Mouse (Mus musculus): ENCODE measurements at regions not wholly inside any gene's neighbourhood (a gene's known extent, or its start where the extent isn't known, plus 50 kb on each side); places are given as distances from the start of the nearest gene placed in this dataset.

GRCm38 (mm10) chr11:64812408-64812807 lies 166.4 kb upstream of the Elac2 start:
- no peak for ATAC-seq (replicated peaks; ENCODE audit: insufficient number of reproducible peaks, low FRiP score, low TSS enrichment, low read depth)
- Histone ChIP-seq H3K27me3 (ENCODE audit: control insufficient read depth, insufficient read depth, low read length) (no peaks in the 10 kb centered on the region), H3K9me3 (replicated peaks; ENCODE audit: control insufficient read depth, low read length) (no peaks in the 10 kb centered on the region), H3K27ac (replicated peaks; ENCODE audit: low read depth, low read length) (no peak overlapping the region), H3K4me3 (ENCODE audit: low read depth, low read length) (no peak overlapping the region), H3K36me3 (replicated peaks; ENCODE audit: control insufficient read depth, insufficient read depth, low read depth, low read length) (no peaks in the 10 kb centered on the region), H3K4me2 (ENCODE audit: low read depth, low read length) (no peak overlapping the region), H3K4me1 (ENCODE audit: control insufficient read depth, insufficient read depth, low read length) (no peaks in the 10 kb centered on the region), H3K9ac (replicated peaks; ENCODE audit: low read length) (no peak overlapping the region)
- no peak for DNase-seq (ENCODE audit: low spot score)
- 66% methylated on average over 6 of the region's 6 CpGs for WGBS

- Histone ChIP-seq H3K4me2 (ENCODE audit: low read depth, low read length) (no peak overlapping the region), H3K4me3 (ENCODE audit: low read depth, low read length) (no peak overlapping the region)
- 63% methylated on average over 5 of the region's 5 CpGs for WGBS
Observed at GRCm38 (mm10) chr11:64829429-64829828, 149.4 kb upstream of the Elac2 start.

GRCm38 (mm10) chr11:64832453-64832852 lies 146.4 kb upstream of the Elac2 start:
- 58% methylated on average over 5 of the region's 5 CpGs for WGBS

More at GRCm38 (mm10) chr11:64829429-64829828, 149.4 kb upstream of the Elac2 start:
- H3K27ac ChIP-seq (replicated peaks; ENCODE audit: low read depth, low read length) = no peak overlapping the region
- ATAC-seq (replicated peaks; ENCODE audit: insufficient number of reproducible peaks, low FRiP score, low TSS enrichment, low read depth) = no peak
- DNase-seq (ENCODE audit: low spot score) = no peak
- H3K36me3 ChIP-seq (replicated peaks; ENCODE audit: control insufficient read depth, insufficient read depth, low read depth, low read length) = no peaks in the 10 kb centered on the region
- no peaks in the 10 kb centered on the region for H3K27me3 ChIP-seq (ENCODE audit: control insufficient read depth, insufficient read depth, low read length)
- no peaks in the 10 kb centered on the region for H3K9me3 ChIP-seq (replicated peaks; ENCODE audit: control insufficient read depth, low read length)
- H3K9ac ChIP-seq (replicated peaks; ENCODE audit: low read length) = no peak overlapping the region
- H3K4me1 ChIP-seq (ENCODE audit: control insufficient read depth, insufficient read depth, low read length) = no peaks in the 10 kb centered on the region

GRCm38 (mm10) chr11:64833786-64834185 lies 145.1 kb upstream of the Elac2 start:
- ATAC-seq (replicated peaks; ENCODE audit: insufficient number of reproducible peaks, low FRiP score, low TSS enrichment, low read depth) = no peak
- H3K9ac ChIP-seq (replicated peaks; ENCODE audit: low read length) = no peak overlapping the region
- no peaks in the 10 kb centered on the region for H3K36me3 ChIP-seq (replicated peaks; ENCODE audit: control insufficient read depth, insufficient read depth, low read depth, low read length)
- H3K4me3 ChIP-seq (ENCODE audit: low read depth, low read length) = no peak overlapping the region
- peak; percentile 38 for DNase-seq (ENCODE audit: low spot score)
- 56% methylated on average over 3 of the region's 3 CpGs for WGBS
- no peaks in the 10 kb centered on the region for H3K9me3 ChIP-seq (replicated peaks; ENCODE audit: control insufficient read depth, low read length)
- no peaks in the 10 kb centered on the region for H3K4me1 ChIP-seq (ENCODE audit: control insufficient read depth, insufficient read depth, low read length)
- no peaks in the 10 kb centered on the region for H3K27me3 ChIP-seq (ENCODE audit: control insufficient read depth, insufficient read depth, low read length)
- no peak overlapping the region for H3K27ac ChIP-seq (replicated peaks; ENCODE audit: low read depth, low read length)
- H3K4me2 ChIP-seq (ENCODE audit: low read depth, low read length) = no peak overlapping the region

More at GRCm38 (mm10) chr11:64832453-64832852, 146.4 kb upstream of the Elac2 start:
- Histone ChIP-seq H3K9ac (replicated peaks; ENCODE audit: low read length) (no peak overlapping the region), H3K27ac (replicated peaks; ENCODE audit: low read depth, low read length) (no peak overlapping the region), H3K27me3 (ENCODE audit: control insufficient read depth, insufficient read depth, low read length) (no peaks in the 10 kb centered on the region), H3K9me3 (replicated peaks; ENCODE audit: control insufficient read depth, low read length) (no peaks in the 10 kb centered on the region), H3K36me3 (replicated peaks; ENCODE audit: control insufficient read depth, insufficient read depth, low read depth, low read length) (no peaks in the 10 kb centered on the region), H3K4me3 (ENCODE audit: low read depth, low read length) (no peak overlapping the region), H3K4me1 (ENCODE audit: control insufficient read depth, insufficient read depth, low read length) (no peaks in the 10 kb centered on the region), H3K4me2 (ENCODE audit: low read depth, low read length) (no peak overlapping the region)
- ATAC-seq (replicated peaks; ENCODE audit: insufficient number of reproducible peaks, low FRiP score, low TSS enrichment, low read depth) = no peak
- DNase-seq (ENCODE audit: low spot score) = peak; percentile 23

- no peaks in the 10 kb centered on the region for H3K9me3 ChIP-seq (replicated peaks; ENCODE audit: control insufficient read depth, low read length)
- DNase-seq (ENCODE audit: low spot score) (no peak), ATAC-seq (replicated peaks; ENCODE audit: insufficient number of reproducible peaks, low FRiP score, low TSS enrichment, low read depth) (no peak)
- no peaks in the 10 kb centered on the region for H3K36me3 ChIP-seq (replicated peaks; ENCODE audit: control insufficient read depth, insufficient read depth, low read depth, low read length)
- H3K27ac ChIP-seq (replicated peaks; ENCODE audit: low read depth, low read length) = no peak overlapping the region
- no peak overlapping the region for H3K9ac ChIP-seq (replicated peaks; ENCODE audit: low read length)
- WGBS = 80% methylated on average over 8 of the region's 8 CpGs
- H3K4me3 ChIP-seq (ENCODE audit: low read depth, low read length) = no peak overlapping the region
- no peaks in the 10 kb centered on the region for H3K4me1 ChIP-seq (ENCODE audit: control insufficient read depth, insufficient read depth, low read length)
- H3K27me3 ChIP-seq (ENCODE audit: control insufficient read depth, insufficient read depth, low read length) = no peaks in the 10 kb centered on the region
- H3K4me2 ChIP-seq (ENCODE audit: low read depth, low read length) = no peak overlapping the region
Observed at GRCm38 (mm10) chr11:64836771-64837170, 142.1 kb upstream of the Elac2 start.

- no peaks in the 10 kb centered on the region for H3K4me1 ChIP-seq (ENCODE audit: control insufficient read depth, insufficient read depth, low read length)
- DNase-seq (ENCODE audit: low spot score) (no peak), ATAC-seq (replicated peaks; ENCODE audit: insufficient number of reproducible peaks, low FRiP score, low TSS enrichment, low read depth) (no peak)
- H3K9ac ChIP-seq (replicated peaks; ENCODE audit: low read length) = no peak overlapping the region
- no peak overlapping the region for H3K4me3 ChIP-seq (ENCODE audit: low read depth, low read length)
- H3K27ac ChIP-seq (replicated peaks; ENCODE audit: low read depth, low read length) = no peak overlapping the region
- H3K9me3 ChIP-seq (replicated peaks; ENCODE audit: control insufficient read depth, low read length) = no peaks in the 10 kb centered on the region
- no peak overlapping the region for H3K4me2 ChIP-seq (ENCODE audit: low read depth, low read length)
- no peaks in the 10 kb centered on the region for H3K36me3 ChIP-seq (replicated peaks; ENCODE audit: control insufficient read depth, insufficient read depth, low read depth, low read length)
- no peaks in the 10 kb centered on the region for H3K27me3 ChIP-seq (ENCODE audit: control insufficient read depth, insufficient read depth, low read length)
- 91% methylated on average over 2 of the region's 2 CpGs for WGBS
Observed at GRCm38 (mm10) chr11:64841092-64841491, 137.7 kb upstream of the Elac2 start.

GRCm38 (mm10) chr11:64842775-64843530 lies 135.9 kb upstream of the Elac2 start:
- H3K9ac ChIP-seq (replicated peaks; ENCODE audit: low read length) = no peak overlapping the region
- no peaks in the 10 kb centered on the region for H3K4me1 ChIP-seq (ENCODE audit: control insufficient read depth, insufficient read depth, low read length)
- no peaks in the 10 kb centered on the region for H3K27me3 ChIP-seq (ENCODE audit: control insufficient read depth, insufficient read depth, low read length)
- no peak overlapping the region for H3K4me3 ChIP-seq (ENCODE audit: low read depth, low read length)
- no peak overlapping the region for H3K4me2 ChIP-seq (ENCODE audit: low read depth, low read length)
- no peak overlapping the region for H3K27ac ChIP-seq (replicated peaks; ENCODE audit: low read depth, low read length)
- no peaks in the 10 kb centered on the region for H3K36me3 ChIP-seq (replicated peaks; ENCODE audit: control insufficient read depth, insufficient read depth, low read depth, low read length)
- DNase-seq (ENCODE audit: low spot score) (peak; percentile 23), ATAC-seq (replicated peaks; ENCODE audit: insufficient number of reproducible peaks, low FRiP score, low TSS enrichment, low read depth) (no peak)
- H3K9me3 ChIP-seq (replicated peaks; ENCODE audit: control insufficient read depth, low read length) = no peaks in the 10 kb centered on the region
- WGBS = 45% methylated on average over 18 of the region's 18 CpGs

- ATAC-seq (replicated peaks; ENCODE audit: insufficient number of reproducible peaks, low FRiP score, low TSS enrichment, low read depth) = no peak
- Histone ChIP-seq H3K9ac (replicated peaks; ENCODE audit: low read length) (no peak overlapping the region), H3K4me2 (ENCODE audit: low read depth, low read length) (no peak overlapping the region), H3K4me3 (ENCODE audit: low read depth, low read length) (no peak overlapping the region), H3K4me1 (ENCODE audit: control insufficient read depth, insufficient read depth, low read length) (no peaks in the 10 kb centered on the region), H3K27me3 (ENCODE audit: control insufficient read depth, insufficient read depth, low read length) (no peaks in the 10 kb centered on the region), H3K9me3 (replicated peaks; ENCODE audit: control insufficient read depth, low read length) (no peaks in the 10 kb centered on the region), H3K36me3 (replicated peaks; ENCODE audit: control insufficient read depth, insufficient read depth, low read depth, low read length) (no peaks in the 10 kb centered on the region), H3K27ac (replicated peaks; ENCODE audit: low read depth, low read length) (no peak overlapping the region)
- no peak for DNase-seq (ENCODE audit: low spot score)
- 83% methylated on average over 7 of the region's 7 CpGs for WGBS
Observed at GRCm38 (mm10) chr11:64846577-64847147, 132.2 kb upstream of the Elac2 start.
